Mouse (Mus musculus): ENCODE measurements around the gene 0610010K14Rik.

0610010K14Rik gene

GRCm38 (mm10) chr11:70234037-70234436, 3.7 kb downstream of the 0610010K14Rik start:
- peak; percentile 21 for DNase-seq

- peak; percentile 17 for DNase-seq
Observed at GRCm38 (mm10) chr11:70233016-70233415, 4.7 kb downstream of the 0610010K14Rik start.

- DNase-seq = peak; percentile 51
Observed at GRCm38 (mm10) chr11:70232546-70232945, 5.2 kb downstream of the 0610010K14Rik start.

- DNase-seq = peak; percentile 81
Observed at GRCm38 (mm10) chr11:70230239-70230727, 7.4 kb downstream of the 0610010K14Rik start.

- DNase-seq = no peak
Observed at GRCm38 (mm10) chr11:70229260-70230010, 8.3 kb downstream of the 0610010K14Rik start, which contains the start of gene Bcl6b. Gene Bcl6b, minus strand, starts transcription at chr11:70229798.

- DNase-seq = peak; percentile 87
Observed at GRCm38 (mm10) chr11:70228828-70229227, 8.9 kb downstream of the 0610010K14Rik start.

- DNase-seq = peak; percentile 27
Observed at GRCm38 (mm10) chr11:70227661-70228245, 10.0 kb downstream of the 0610010K14Rik start.

GRCm38 (mm10) chr11:70227126-70227525, 10.6 kb downstream of the 0610010K14Rik start:
- no peak for DNase-seq

- peak; percentile 61 for DNase-seq
Observed at GRCm38 (mm10) chr11:70226602-70226890, 11.2 kb downstream of the 0610010K14Rik start.

GRCm38 (mm10) chr11:70225798-70226601, 11.7 kb downstream of the 0610010K14Rik start:
- peak; percentile 26 for DNase-seq

- peak; percentile 65 for DNase-seq
Observed at GRCm38 (mm10) chr11:70223724-70224123, 14.0 kb downstream of the 0610010K14Rik start.

GRCm38 (mm10) chr11:70221603-70222500, 15.9 kb downstream of the 0610010K14Rik start:
- DNase-seq = peak; percentile 85

- peak; percentile 99 for DNase-seq
Observed at GRCm38 (mm10) chr11:70220731-70221602, 16.7 kb downstream of the 0610010K14Rik start, which contains the start of gene Slc16a13. Gene Slc16a13, minus strand, starts transcription at chr11:70221064.

- peak; percentile 36 for DNase-seq
Observed at GRCm38 (mm10) chr11:70220323-70220722, 17.4 kb downstream of the 0610010K14Rik start.

- no peak for DNase-seq
Observed at GRCm38 (mm10) chr11:70219873-70220272, 17.8 kb downstream of the 0610010K14Rik start.

GRCm38 (mm10) chr11:70218741-70219470, 18.8 kb downstream of the 0610010K14Rik start:
- DNase-seq = peak; percentile 51

- DNase-seq = peak; percentile 92
Observed at GRCm38 (mm10) chr11:70218039-70218438, 19.7 kb downstream of the 0610010K14Rik start.

GRCm38 (mm10) chr11:70216103-70216502, 21.6 kb downstream of the 0610010K14Rik start:
- DNase-seq = peak; percentile 13

GRCm38 (mm10) chr11:70215301-70215700, 22.4 kb downstream of the 0610010K14Rik start:
- peak; percentile 79 for DNase-seq

GRCm38 (mm10) chr11:70214856-70215209, 22.9 kb downstream of the 0610010K14Rik start:
- no peak for DNase-seq

Measured in kidney, adult 9 months (tissue).